Mouse (Mus musculus) central nervous system, embryonic 14 days (tissue): ENCODE data around the gene Hist1h4c. TPM values are rescaled to one million over a fixed set of nuclear protein-coding genes. Genes with fewer than 3 reads are reported as not detected.

Source experiments
- polyA plus RNA-seq: library from polyadenylated mRNA; depleted of rRNA; stranded (reverse); fragments of >200 nt; gene quantifications from 2 replicates; pipeline ENCODE4 v1.2.3, GENCODE M21; 2012; rRNA removed

Hist1h4c gene
- 7.0 and 8.6 TPM in 2 replicates for polyA plus RNA-seq

GRCm38 (mm10) chr13:23698300-23698693 is at the start of gene Hist1h4c:
Hist1h4c (minus strand) TSS chr13:23698454.

DNA sequence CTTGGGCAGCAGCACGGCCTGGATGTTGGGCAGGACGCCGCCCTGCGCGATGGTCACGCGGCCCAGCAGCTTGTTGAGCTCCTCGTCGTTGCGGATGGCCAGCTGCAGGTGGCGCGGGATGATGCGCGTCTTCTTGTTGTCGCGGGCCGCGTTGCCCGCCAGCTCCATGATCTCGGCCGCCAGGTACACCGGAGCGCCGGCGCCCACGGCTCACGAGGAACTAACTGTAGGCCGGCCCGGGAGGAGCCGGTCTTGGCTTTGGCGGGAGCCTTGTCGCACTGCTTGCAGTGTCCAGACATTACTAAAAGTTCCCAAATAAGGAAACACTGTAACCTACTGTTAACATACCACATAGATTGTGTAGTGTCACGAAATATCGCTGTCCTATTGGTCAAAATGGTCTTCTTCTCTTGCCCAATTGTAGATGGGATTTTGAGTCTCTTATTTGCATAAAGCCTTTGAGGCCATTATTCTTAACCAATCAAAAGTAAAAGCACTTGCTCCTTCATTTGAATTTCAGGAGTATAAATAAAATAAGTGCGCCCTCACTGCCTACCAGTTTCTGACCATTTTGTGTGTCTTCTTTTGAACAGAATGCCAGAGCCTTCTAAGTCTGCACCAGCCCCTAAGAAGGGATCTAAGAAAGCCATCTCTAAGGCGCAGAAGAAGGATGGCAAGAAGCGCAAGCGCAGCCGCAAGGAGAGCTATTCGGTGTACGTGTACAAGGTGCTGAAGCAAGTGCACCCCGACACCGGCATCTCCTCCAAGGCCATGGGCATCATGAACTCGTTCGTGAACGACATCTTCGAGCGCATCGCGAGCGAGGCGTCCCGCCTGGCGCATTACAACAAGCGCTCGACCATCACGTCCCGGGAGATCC is 48.2 kb upstream of the Hist1h4c start, which contains the start of gene Hist1h2bb:
TSS of gene Hist1h2bb (plus strand) at position 534 of the 880 bp plus-strand sequence.

GRCm38 (mm10) chr13:23745381-23746161 is 47.3 kb upstream of the Hist1h4c start, which contains the start of gene Hist1h3c:
Hist1h3c (minus strand) TSS chr13:23745602.

GRCm38 (mm10) chr13:23738677-23739068 is 40.4 kb upstream of the Hist1h4c start, which contains the start of gene Hist1h1c:
Hist1h1c (plus strand) TSS chr13:23738808.

GRCm38 (mm10) chr13:23710374-23711089 is 12.3 kb upstream of the Hist1h4c start, which contains the start of gene Hfe:
Hfe (minus strand) TSS chr13:23710854.

GRCm38 (mm10) chr13:23695514-23695913 is 2.7 kb downstream of the Hist1h4c start, which contains the start of gene Hist1h1t:
Hist1h1t (plus strand) TSS chr13:23695814.

DNA sequence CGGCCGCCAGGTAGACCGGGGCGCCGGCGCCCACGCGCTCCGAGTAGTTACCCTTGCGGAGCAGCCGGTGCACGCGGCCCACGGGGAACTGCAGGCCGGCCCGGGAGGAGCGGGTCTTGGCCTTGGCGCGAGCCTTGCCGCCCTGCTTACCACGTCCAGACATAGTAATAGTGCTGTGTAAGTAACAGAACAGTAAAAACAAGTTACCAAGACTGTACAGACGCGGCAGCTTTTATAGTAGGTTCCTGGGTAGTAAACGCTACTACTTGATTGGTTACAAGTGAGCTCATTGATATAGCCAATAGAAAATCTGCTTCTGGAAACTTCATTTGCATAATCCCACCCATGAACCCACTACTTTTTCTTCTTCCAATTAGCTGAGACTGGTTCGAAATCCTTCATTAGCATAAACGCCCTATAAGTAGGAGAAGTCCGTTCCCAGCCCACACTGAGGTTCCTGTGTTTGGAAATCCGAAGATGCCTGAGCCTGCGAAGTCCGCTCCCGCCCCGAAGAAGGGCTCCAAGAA is 14.4 kb downstream of the Hist1h4c start, which contains the start of the genes Hist1h2ac and Hist1h2bc:
TSS of gene Hist1h2ac (minus strand) at position 194 of the 527 bp plus-strand sequence.
TSS of gene Hist1h2bc (plus strand) at position 445 of the 527 bp plus-strand sequence.

Other genes starting within 250 kb of the Hist1h4c start
- gene Btn1a1, start 232.6 kb downstream of the Hist1h4c start, polyA plus RNA-seq, result 0.06 and 0.07 TPM in 2 replicates
- gene Btn2a2, start 209.6 kb downstream of the Hist1h4c start, polyA plus RNA-seq, result 0.04 and 0.11 TPM in 2 replicates
- 14.7 and 20.5 TPM in 2 replicates for gene Hist1h4h, start 167.4 kb downstream of the Hist1h4c start, polyA plus RNA-seq
- gene Hist1h2af, start 164.5 kb downstream of the Hist1h4c start, polyA plus RNA-seq, result 187 and 225 TPM in 2 replicates
- gene Hist1h3g, start 163.0 kb downstream of the Hist1h4c start, polyA plus RNA-seq, result 16.6 and 25.3 TPM in 2 replicates
- 2.4 and 4.0 TPM in 2 replicates for gene Hist1h2bh, start 155.1 kb downstream of the Hist1h4c start, polyA plus RNA-seq
- gene Hist1h3f, start 154.4 kb downstream of the Hist1h4c start, polyA plus RNA-seq, result 2.5 and 3.5 TPM in 2 replicates
- 10.2 and 14.3 TPM in 2 replicates for gene Hist1h4f, start 146.8 kb downstream of the Hist1h4c start, polyA plus RNA-seq
- gene Hist1h1d, start 145.2 kb downstream of the Hist1h4c start, polyA plus RNA-seq, result 0.30 and 0.45 TPM in 2 replicates
- gene Hist1h3e, start 136.1 kb downstream of the Hist1h4c start, polyA plus RNA-seq, result 20.2 and 31.1 TPM in 2 replicates
- 9.2 and 10.5 TPM in 2 replicates for gene Hist1h2ae, start 127.2 kb downstream of the Hist1h4c start, polyA plus RNA-seq
- 17.6 and 25.1 TPM in 2 replicates for gene Hist1h2bg, start 127.1 kb downstream of the Hist1h4c start, polyA plus RNA-seq
- 7.5 and 10.9 TPM in 2 replicates for gene Hist1h2bf, start 124.3 kb downstream of the Hist1h4c start, polyA plus RNA-seq
- gene Hist1h2ad, start 124.1 kb downstream of the Hist1h4c start, polyA plus RNA-seq, result 4.5 and 5.4 TPM in 2 replicates
- 14.9 and 24.5 TPM in 2 replicates for gene Hist1h3d, start 122.7 kb downstream of the Hist1h4c start, polyA plus RNA-seq
- gene Hist1h4d, start 116.9 kb downstream of the Hist1h4c start, polyA plus RNA-seq, result 6.8 and 9.8 TPM in 2 replicates
- gene Hist1h2be, start 77.3 kb downstream of the Hist1h4c start, polyA plus RNA-seq, result 2.1 and 2.5 TPM in 2 replicates
- 5.2 and 7.1 TPM in 2 replicates for gene Hist1h1e, start 75.9 kb downstream of the Hist1h4c start, polyA plus RNA-seq
- gene Hist1h2ac, start 14.5 kb downstream of the Hist1h4c start, polyA plus RNA-seq, result 1.2 and 1.3 TPM in 2 replicates
- gene Hist1h2bc, start 14.3 kb downstream of the Hist1h4c start, polyA plus RNA-seq, result 25.7 and 29.8 TPM in 2 replicates
- gene Hist1h1t, start 2.6 kb downstream of the Hist1h4c start, polyA plus RNA-seq, result 0.16 TPM in 1 of 2 replicates, not detected in the other
- gene Hfe, start 12.4 kb upstream of the Hist1h4c start, polyA plus RNA-seq, result 2.3 and 2.4 TPM in 2 replicates
- 12.2 and 12.7 TPM in 2 replicates for gene Hist1h1c, start 40.4 kb upstream of the Hist1h4c start, polyA plus RNA-seq
- gene Hist1h3c, start 47.1 kb upstream of the Hist1h4c start, polyA plus RNA-seq, result 19.7 and 29.1 TPM in 2 replicates
- 6.1 and 9.8 TPM in 2 replicates for gene Hist1h2bb, start 48.3 kb upstream of the Hist1h4c start, polyA plus RNA-seq
- gene Hist1h2ab, start 52.7 kb upstream of the Hist1h4c start, polyA plus RNA-seq, result 24.0 and 28.7 TPM in 2 replicates
- gene Hist1h3b, start 53.8 kb upstream of the Hist1h4c start, polyA plus RNA-seq, result 26.1 and 47.9 TPM in 2 replicates
- 20.0 and 24.9 TPM in 2 replicates for gene Hist1h4b, start 58.6 kb upstream of the Hist1h4c start, polyA plus RNA-seq
- gene Hist1h4a, start 62.8 kb upstream of the Hist1h4c start, polyA plus RNA-seq, result 8.6 and 12.5 TPM in 2 replicates
- gene Hist1h3a, start 63.9 kb upstream of the Hist1h4c start, polyA plus RNA-seq, result 15.6 and 21.5 TPM in 2 replicates
- 3.5 and 4.3 TPM in 2 replicates for gene Hist1h1a, start 65.2 kb upstream of the Hist1h4c start, polyA plus RNA-seq
- 0.02 TPM in 1 of 2 replicates, not detected in the other for gene Trim38, start 71.5 kb upstream of the Hist1h4c start, polyA plus RNA-seq
- not detected in 2 replicates for gene Slc17a2, start 108.5 kb upstream of the Hist1h4c start, polyA plus RNA-seq
- 0.01 TPM in 1 of 2 replicates, not detected in the other for gene Slc17a3, start 141.0 kb upstream of the Hist1h4c start, polyA plus RNA-seq
- gene Slc17a1, start 169.3 kb upstream of the Hist1h4c start, polyA plus RNA-seq, result not detected in 2 replicates
- gene Slc17a4, start 216.6 kb upstream of the Hist1h4c start, polyA plus RNA-seq, result not detected in 2 replicates
- gene Hist1h2ba, start 235.7 kb upstream of the Hist1h4c start, polyA plus RNA-seq, result not detected in 2 replicates
- not detected in 2 replicates for gene Hist1h2aa, start 236.0 kb upstream of the Hist1h4c start, polyA plus RNA-seq